Mouse (Mus musculus): Measurements from ENCODE around the gene Wnt10a. TPM values are rescaled to one million over a fixed set of nuclear protein-coding genes. Genes with fewer than 3 reads are reported as not detected.
"Not testable (repeated sequence)": the region's sequence is repeated elsewhere in the genome, so short reads cannot be mapped to it uniquely, and the experiment has no call there.

Wnt10a gene
- polyA plus RNA-seq, 2 experiments: not detected

- no peak overlapping the region for H3K27ac ChIP-seq
- H3K4me1 ChIP-seq (replicated peaks; ENCODE audit: control insufficient read depth in 2 of 2, insufficient read depth in 2 of 2, low read length in 1 of 2): peaks cover 0 to 9% of the 10 kb centered on the region in 2 experiments; a peak in 2 of 4 replicates
- H3K4me2 ChIP-seq (ENCODE audit: low read depth): no peak overlapping the region
- H3K9ac ChIP-seq (replicated peaks): no peak overlapping the region
- peaks cover 3% of the 10 kb centered on the region; the same call in 1 of the 2 replicates for H3K27me3 ChIP-seq (ENCODE audit: control insufficient read depth, insufficient read depth, low read length)
- 63% methylated on average over 9 of the region's 9 CpGs for WGBS (ENCODE audit: insufficient replicate concordance)
- ATAC-seq (ENCODE audit: insufficient read depth) (no peak), DNase-seq (ENCODE audit: low read depth in 3 of 3, low spot score in 3 of 3) (no peak)
- H3K36me3 ChIP-seq (replicated peaks; ENCODE audit: control insufficient read depth, insufficient read depth, low read depth): no peaks in the 10 kb centered on the region
- H3K9me3 ChIP-seq (ENCODE audit: control insufficient read depth, low read length): no peaks in the 10 kb centered on the region
- no peak for TF ChIP-seq CTCF (IDR thresholded peaks at IDR 0.05; ENCODE audit: low read depth)
- no peak for TF ChIP-seq EP300 (IDR thresholded peaks at IDR 0.05; ENCODE audit: low read depth)
- H3K4me3 ChIP-seq (ENCODE audit: insufficient read depth in 1 of 2, low read depth in 2 of 2, low read length in 2 of 2): no peak overlapping the region
These were observed 23.8 kb downstream of the Wnt10a start for GRCm38 (mm10) chr1:74814931-74815647.

DNA sequence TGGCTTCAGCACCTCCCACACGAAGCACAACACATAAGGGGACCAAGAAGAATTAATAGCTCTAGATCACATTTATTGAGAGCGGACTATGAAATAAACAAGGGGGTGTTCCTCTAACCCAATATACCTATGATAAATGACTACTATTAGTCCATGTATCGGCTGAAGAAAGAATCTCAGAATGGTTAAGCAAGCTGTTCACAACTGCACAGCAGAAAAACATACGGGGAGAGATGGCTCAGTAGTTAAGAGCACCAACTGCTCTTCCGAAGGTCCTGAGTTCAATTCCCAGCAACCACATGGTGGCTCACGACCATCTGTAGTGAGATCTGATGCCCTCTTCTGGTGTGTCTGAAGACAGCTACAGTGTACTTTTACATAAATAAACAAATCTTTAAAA, 24.6 kb downstream of the Wnt10a start:
- WGBS (ENCODE audit: insufficient replicate concordance): 68% methylated on average over 6 of the region's 6 CpGs
- not testable (repeated sequence) for ATAC-seq (ENCODE audit: insufficient read depth)

DNA sequence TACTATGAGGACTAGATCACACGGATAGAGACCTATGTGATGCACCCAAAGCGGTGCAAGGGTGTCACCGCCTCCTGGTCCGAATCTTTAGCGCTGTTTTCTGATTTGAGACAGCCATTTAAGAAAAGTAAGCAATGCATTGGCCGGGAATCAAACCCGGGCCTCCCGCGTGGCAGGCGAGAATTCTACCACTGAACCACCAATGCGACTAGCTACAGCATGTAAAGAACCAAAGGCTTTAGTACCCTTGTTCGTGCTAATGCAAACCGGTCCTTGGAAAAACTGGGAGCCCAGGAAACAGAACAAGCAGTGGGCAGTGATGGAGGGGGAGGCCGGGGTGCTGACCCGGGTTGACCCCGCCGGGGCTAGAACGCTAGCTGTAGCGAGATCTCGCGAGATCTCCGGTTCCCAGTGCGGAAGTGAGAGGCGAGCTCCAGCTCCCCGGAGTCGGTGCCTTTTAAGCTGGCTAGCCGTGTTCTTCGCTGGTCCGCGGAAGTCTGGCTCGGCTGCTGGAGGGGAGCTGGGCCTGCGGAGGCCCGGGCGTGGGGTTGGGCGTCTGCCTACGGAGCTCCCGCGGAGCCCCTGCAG, 25.4 kb downstream of the Wnt10a start:
- peak overlapping the region; percentile 70 for H3K4me2 ChIP-seq (ENCODE audit: low read depth)
- DNase-seq (ENCODE audit: low read depth in 3 of 3, low spot score in 3 of 3): peak; percentile 65 to 69 (median 68)
- H3K36me3 ChIP-seq (replicated peaks; ENCODE audit: control insufficient read depth, insufficient read depth, low read depth): no peaks in the 10 kb centered on the region
- no peak overlapping the region for H3K27ac ChIP-seq
- peak overlapping the region; percentile 62 to 71 for H3K4me3 ChIP-seq (ENCODE audit: insufficient read depth in 1 of 2, low read depth in 2 of 2, low read length in 2 of 2)
- peaks cover 0 to 9% of the 10 kb centered on the region in 2 experiments; a peak in 2 of 4 replicates for H3K4me1 ChIP-seq (replicated peaks; ENCODE audit: control insufficient read depth in 2 of 2, insufficient read depth in 2 of 2, low read length in 1 of 2)
- TF ChIP-seq CTCF (IDR thresholded peaks at IDR 0.05; ENCODE audit: low read depth) (no peak), EP300 (IDR thresholded peaks at IDR 0.05; ENCODE audit: low read depth) (no peak)
- no peaks in the 10 kb centered on the region for H3K27me3 ChIP-seq (ENCODE audit: control insufficient read depth, insufficient read depth, low read length)
- ATAC-seq (ENCODE audit: insufficient read depth): peak; percentile 83
- peak overlapping the region; percentile 69 for H3K9ac ChIP-seq (replicated peaks)
- no peaks in the 10 kb centered on the region for H3K9me3 ChIP-seq (ENCODE audit: control insufficient read depth, low read length)
- 8% methylated on average over 38 of the region's 38 CpGs for WGBS (ENCODE audit: insufficient replicate concordance)

More for the DNA sequence above, 24.6 kb downstream of the Wnt10a start:
- H3K4me3 ChIP-seq (ENCODE audit: insufficient read depth in 1 of 2, low read depth in 2 of 2, low read length in 2 of 2); H3K27ac ChIP-seq; H3K4me1 ChIP-seq (replicated peaks; ENCODE audit: control insufficient read depth in 2 of 2, insufficient read depth in 2 of 2, low read length in 1 of 2); H3K9me3 ChIP-seq (ENCODE audit: control insufficient read depth, low read length); H3K4me2 ChIP-seq (ENCODE audit: low read depth); H3K36me3 ChIP-seq (replicated peaks; ENCODE audit: control insufficient read depth, insufficient read depth, low read depth); DNase-seq (ENCODE audit: low read depth in 3 of 3, low spot score in 3 of 3); H3K27me3 ChIP-seq (ENCODE audit: control insufficient read depth, insufficient read depth, low read length); H3K9ac ChIP-seq (replicated peaks): not testable (repeated sequence)

GRCm38 (mm10) chr1:74817219-74817618, 25.9 kb downstream of the Wnt10a start:
- no peaks in the 10 kb centered on the region for H3K27me3 ChIP-seq (ENCODE audit: control insufficient read depth, insufficient read depth, low read length)
- H3K4me3 ChIP-seq (ENCODE audit: insufficient read depth in 1 of 2, low read depth in 2 of 2, low read length in 2 of 2): peak overlapping the region; percentile 62 to 71
- peaks cover 0 to 9% of the 10 kb centered on the region in 2 experiments; a peak in 2 of 4 replicates for H3K4me1 ChIP-seq (replicated peaks; ENCODE audit: control insufficient read depth in 2 of 2, insufficient read depth in 2 of 2, low read length in 1 of 2)
- H3K36me3 ChIP-seq (replicated peaks; ENCODE audit: control insufficient read depth, insufficient read depth, low read depth): no peaks in the 10 kb centered on the region
- H3K4me2 ChIP-seq (ENCODE audit: low read depth): peak overlapping the region; percentile 70
- H3K9ac ChIP-seq (replicated peaks): peak overlapping the region; percentile 69
- TF ChIP-seq CTCF (IDR thresholded peaks at IDR 0.05; ENCODE audit: low read depth) (no peak), EP300 (IDR thresholded peaks at IDR 0.05; ENCODE audit: low read depth) (no peak)
- no peak overlapping the region for H3K27ac ChIP-seq
- no peak for DNase-seq (ENCODE audit: low read depth in 3 of 3, low spot score in 3 of 3)
- no peaks in the 10 kb centered on the region for H3K9me3 ChIP-seq (ENCODE audit: control insufficient read depth, low read length)
- ATAC-seq (ENCODE audit: insufficient read depth): peak; percentile 23; the same call in 1 of the 2 replicates
- WGBS (ENCODE audit: insufficient replicate concordance): 14% methylated on average over 14 of the region's 14 CpGs

DNA sequence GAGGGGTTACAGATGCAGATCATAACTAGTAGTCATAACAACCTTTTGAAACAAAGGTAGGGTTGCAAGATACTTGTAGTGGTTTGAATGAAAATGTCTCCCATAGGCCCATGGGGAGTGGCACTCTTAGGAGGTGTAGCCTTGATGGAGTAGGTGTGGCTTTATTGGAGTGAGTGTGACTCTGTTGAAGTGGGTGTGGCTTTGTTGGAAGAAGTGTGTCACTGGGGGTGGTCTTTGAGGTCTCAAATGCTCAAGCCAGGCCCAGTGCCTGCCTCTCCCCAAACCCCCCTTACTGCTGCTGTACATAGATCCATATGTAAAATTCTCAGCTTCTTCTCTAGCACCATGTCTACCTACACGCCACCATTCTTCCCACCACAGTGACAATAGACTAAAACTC, 27.2 kb downstream of the Wnt10a start:
- Histone ChIP-seq H3K27ac (no peak overlapping the region), H3K36me3 (replicated peaks; ENCODE audit: control insufficient read depth, insufficient read depth, low read depth) (no peaks in the 10 kb centered on the region), H3K4me3 (ENCODE audit: insufficient read depth in 1 of 2, low read depth in 2 of 2, low read length in 2 of 2) (no peak overlapping the region), H3K9ac (replicated peaks) (no peak overlapping the region), H3K4me2 (ENCODE audit: low read depth) (no peak overlapping the region), H3K9me3 (ENCODE audit: control insufficient read depth, low read length) (no peaks in the 10 kb centered on the region), H3K27me3 (ENCODE audit: control insufficient read depth, insufficient read depth, low read length) (no peaks in the 10 kb centered on the region), H3K4me1 (replicated peaks; ENCODE audit: control insufficient read depth in 2 of 2, insufficient read depth in 2 of 2, low read length in 1 of 2) (peaks cover 0 to 9% of the 10 kb centered on the region in 2 experiments; a peak in 2 of 4 replicates)
- no peak for TF ChIP-seq EP300 (IDR thresholded peaks at IDR 0.05; ENCODE audit: low read depth)
- ATAC-seq (ENCODE audit: insufficient read depth): no peak
- WGBS (ENCODE audit: insufficient replicate concordance): 75% methylated on average over 1 of the region's 1 CpGs
- no peak for DNase-seq (ENCODE audit: low read depth in 3 of 3, low spot score in 3 of 3)

- not testable (repeated sequence) for H3K4me3 ChIP-seq (ENCODE audit: insufficient read depth in 1 of 2, low read depth in 2 of 2, low read length in 2 of 2); H3K4me1 ChIP-seq (replicated peaks; ENCODE audit: control insufficient read depth in 2 of 2, insufficient read depth in 2 of 2, low read length in 1 of 2); DNase-seq (ENCODE audit: low read depth in 3 of 3, low spot score in 3 of 3); H3K9me3 ChIP-seq (ENCODE audit: control insufficient read depth, low read length); H3K27ac ChIP-seq; ATAC-seq (ENCODE audit: insufficient read depth); H3K9ac ChIP-seq (replicated peaks); H3K4me2 ChIP-seq (ENCODE audit: low read depth); H3K27me3 ChIP-seq (ENCODE audit: control insufficient read depth, insufficient read depth, low read length); H3K36me3 ChIP-seq (replicated peaks; ENCODE audit: control insufficient read depth, insufficient read depth, low read depth)
- WGBS (ENCODE audit: insufficient replicate concordance): 78% methylated on average over 4 of the region's 4 CpGs
These were observed 32.3 kb downstream of the Wnt10a start for GRCm38 (mm10) chr1:74823598-74823997.

Data from liver, embryonic 14.5 days (tissue).